Mouse (Mus musculus): ENCODE measurements around the gene Mrpl49. TPM values are rescaled to one million over a fixed set of nuclear protein-coding genes. Genes with fewer than 3 reads are reported as not detected.

The Mrpl49 gene
- total and polyA plus RNA-seq, 3 experiments = 41.8 to 46.9 (median 46.6) TPM

GRCm38 (mm10) chr19:6068951-6069350 is 11.4 kb upstream of the Mrpl49 start:
- no peak for ATAC-seq (ENCODE audit: extremely low read depth, insufficient number of reproducible peaks, low FRiP score, poor library complexity, severe bottlenecking)

GRCm38 (mm10) chr19:6067724-6068415 is 10.3 kb upstream of the Mrpl49 start, which contains the start of gene Tm7sf2:
Gene Tm7sf2, minus strand, starts transcription at chr19:6068373.
- Histone ChIP-seq H3K9me3 (replicated peaks) (no peaks in the 10 kb centered on the region), H3K27me3 (ENCODE audit: insufficient read depth, low read length) (no peaks in the 10 kb centered on the region), H3K4me1 (ENCODE audit: insufficient read depth, low read depth, low read length) (peaks cover 54% of the 10 kb centered on the region), H3K36me3 (replicated peaks) (peaks cover 75% of the 10 kb centered on the region), H3K4me3 (ENCODE audit: low read depth, low read length) (peak within 1 kb of the TSS; percentile 76)
- ATAC-seq (ENCODE audit: extremely low read depth, insufficient number of reproducible peaks, low FRiP score, poor library complexity, severe bottlenecking) = peak; percentile 92
- no peak for TF ChIP-seq GATA2 (IDR thresholded peaks at IDR 0.05; ENCODE audit: borderline replicate concordance, low read depth, low read length)
- TF ChIP-seq GATA1 (IDR thresholded peaks at IDR 0.05; ENCODE audit: borderline replicate concordance, low read length) = no peak
- peak; percentile 98 for DNase-seq (ENCODE audit: low spot score)

More at GRCm38 (mm10) chr19:6068951-6069350, 11.4 kb upstream of the Mrpl49 start:
- H3K4me3 ChIP-seq (ENCODE audit: low read depth, low read length) = no peak overlapping the region
- H3K4me1 ChIP-seq (ENCODE audit: insufficient read depth, low read depth, low read length) = peaks cover 43% of the 10 kb centered on the region
- DNase-seq (ENCODE audit: low spot score) = no peak
- peaks cover 75% of the 10 kb centered on the region for H3K36me3 ChIP-seq (replicated peaks)
- no peaks in the 10 kb centered on the region for H3K9me3 ChIP-seq (replicated peaks)
- H3K27me3 ChIP-seq (ENCODE audit: insufficient read depth, low read length) = no peaks in the 10 kb centered on the region
- TF ChIP-seq GATA1 (IDR thresholded peaks at IDR 0.05; ENCODE audit: borderline replicate concordance, low read length) (no peak), POLR2AphosphoS5 (IDR thresholded peaks at IDR 0.05; ENCODE audit: insufficient replicate concordance, low read depth, low read length) (no peak), CTCF (IDR thresholded peaks at IDR 0.05; ENCODE audit: low read depth, low read length) (no peak), TAL1 (conservative IDR thresholded peaks at IDR 0.05; ENCODE audit: low read depth, low read length) (no peak), GATA2 (IDR thresholded peaks at IDR 0.05; ENCODE audit: borderline replicate concordance, low read depth, low read length) (no peak)

- peak; percentile 88 for DNase-seq (ENCODE audit: low spot score)
- Histone ChIP-seq H3K9me3 (replicated peaks) (no peaks in the 10 kb centered on the region), H3K36me3 (replicated peaks) (peaks cover 77% of the 10 kb centered on the region), H3K4me1 (ENCODE audit: insufficient read depth, low read depth, low read length) (peaks cover 61% of the 10 kb centered on the region), H3K27me3 (ENCODE audit: insufficient read depth, low read length) (no peaks in the 10 kb centered on the region), H3K4me3 (ENCODE audit: low read depth, low read length) (peak overlapping the region; percentile 76)
- ATAC-seq (ENCODE audit: extremely low read depth, insufficient number of reproducible peaks, low FRiP score, poor library complexity, severe bottlenecking) = peak; percentile 30; the same call in 1 of the 2 replicates
- TF ChIP-seq GATA2 (IDR thresholded peaks at IDR 0.05; ENCODE audit: borderline replicate concordance, low read depth, low read length) (no peak), GATA1 (IDR thresholded peaks at IDR 0.05; ENCODE audit: borderline replicate concordance, low read length) (no peak), TAL1 (conservative IDR thresholded peaks at IDR 0.05; ENCODE audit: low read depth, low read length) (no peak), POLR2AphosphoS5 (IDR thresholded peaks at IDR 0.05; ENCODE audit: insufficient replicate concordance, low read depth, low read length) (peak; percentile 6; the same call in 1 of the 2 replicates), CTCF (IDR thresholded peaks at IDR 0.05; ENCODE audit: low read depth, low read length) (peak; percentile 56)
These were observed 9.6 kb upstream of the Mrpl49 start for GRCm38 (mm10) chr19:6067011-6067723.

GRCm38 (mm10) chr19:6066571-6066970 is 9.0 kb upstream of the Mrpl49 start:
- peaks cover 77% of the 10 kb centered on the region for H3K36me3 ChIP-seq (replicated peaks)
- H3K9me3 ChIP-seq (replicated peaks) = no peaks in the 10 kb centered on the region
- peaks cover 67% of the 10 kb centered on the region for H3K4me1 ChIP-seq (ENCODE audit: insufficient read depth, low read depth, low read length)
- DNase-seq (ENCODE audit: low spot score) (no peak), ATAC-seq (ENCODE audit: extremely low read depth, insufficient number of reproducible peaks, low FRiP score, poor library complexity, severe bottlenecking) (no peak)
- TF ChIP-seq POLR2AphosphoS5 (IDR thresholded peaks at IDR 0.05; ENCODE audit: insufficient replicate concordance, low read depth, low read length) (no peak), TAL1 (conservative IDR thresholded peaks at IDR 0.05; ENCODE audit: low read depth, low read length) (no peak), GATA1 (IDR thresholded peaks at IDR 0.05; ENCODE audit: borderline replicate concordance, low read length) (no peak), CTCF (IDR thresholded peaks at IDR 0.05; ENCODE audit: low read depth, low read length) (no peak), GATA2 (IDR thresholded peaks at IDR 0.05; ENCODE audit: borderline replicate concordance, low read depth, low read length) (no peak)
- H3K4me3 ChIP-seq (ENCODE audit: low read depth, low read length) = peak overlapping the region; percentile 76
- H3K27me3 ChIP-seq (ENCODE audit: insufficient read depth, low read length) = no peaks in the 10 kb centered on the region

- no peaks in the 10 kb centered on the region for H3K9me3 ChIP-seq (replicated peaks)
- H3K27me3 ChIP-seq (ENCODE audit: insufficient read depth, low read length) = no peaks in the 10 kb centered on the region
- peak overlapping the region; percentile 99; the same call in 1 of the 2 replicates for H3K4me3 ChIP-seq (ENCODE audit: low read depth, low read length)
- peaks cover 68% of the 10 kb centered on the region for H3K4me1 ChIP-seq (ENCODE audit: insufficient read depth, low read depth, low read length)
- DNase-seq (ENCODE audit: low spot score) (no peak), ATAC-seq (ENCODE audit: extremely low read depth, insufficient number of reproducible peaks, low FRiP score, poor library complexity, severe bottlenecking) (no peak)
- H3K36me3 ChIP-seq (replicated peaks) = peaks cover 66% of the 10 kb centered on the region
- TF ChIP-seq POLR2AphosphoS5 (IDR thresholded peaks at IDR 0.05; ENCODE audit: insufficient replicate concordance, low read depth, low read length) (no peak), GATA1 (IDR thresholded peaks at IDR 0.05; ENCODE audit: borderline replicate concordance, low read length) (no peak), CTCF (IDR thresholded peaks at IDR 0.05; ENCODE audit: low read depth, low read length) (no peak), GATA2 (IDR thresholded peaks at IDR 0.05; ENCODE audit: borderline replicate concordance, low read depth, low read length) (no peak), TAL1 (conservative IDR thresholded peaks at IDR 0.05; ENCODE audit: low read depth, low read length) (no peak)
These were observed 5.5 kb upstream of the Mrpl49 start for GRCm38 (mm10) chr19:6063081-6063480.

- ATAC-seq (ENCODE audit: extremely low read depth, insufficient number of reproducible peaks, low FRiP score, poor library complexity, severe bottlenecking) (no peak), DNase-seq (ENCODE audit: low spot score) (no peak)
- H3K27me3 ChIP-seq (ENCODE audit: insufficient read depth, low read length) = no peaks in the 10 kb centered on the region
- H3K36me3 ChIP-seq (replicated peaks) = peaks cover 64% of the 10 kb centered on the region
- TF ChIP-seq GATA1 (IDR thresholded peaks at IDR 0.05; ENCODE audit: borderline replicate concordance, low read length) = no peak
- TF ChIP-seq GATA2 (IDR thresholded peaks at IDR 0.05; ENCODE audit: borderline replicate concordance, low read depth, low read length) = no peak
- no peak for TF ChIP-seq CTCF (IDR thresholded peaks at IDR 0.05; ENCODE audit: low read depth, low read length)
- TF ChIP-seq POLR2AphosphoS5 (IDR thresholded peaks at IDR 0.05; ENCODE audit: insufficient replicate concordance, low read depth, low read length) = no peak; the same call in 1 of the 2 replicates
- TF ChIP-seq TAL1 (conservative IDR thresholded peaks at IDR 0.05; ENCODE audit: low read depth, low read length) = no peak
- peak overlapping the region; percentile 99 for H3K4me3 ChIP-seq (ENCODE audit: low read depth, low read length)
- H3K9me3 ChIP-seq (replicated peaks) = no peaks in the 10 kb centered on the region
- peaks cover 63% of the 10 kb centered on the region for H3K4me1 ChIP-seq (ENCODE audit: insufficient read depth, low read depth, low read length)
These were observed 4.8 kb upstream of the Mrpl49 start for GRCm38 (mm10) chr19:6062418-6062817.
